Mouse (Mus musculus) erythroid progenitor cell, adult 5-6 weeks (primary cell): ENCODE results near the gene Fam129b. TPM values are rescaled to one million over a fixed set of nuclear protein-coding genes. Genes with fewer than 3 reads are reported as not detected.

ENCODE experiments used
- ATAC-seq: replicated peaks from 2 replicates; pipeline ENCODE4 v1.8.0; 2016; ENCODE audit warnings: moderate number of reproducible peaks, mild to moderate bottlenecking, moderate TSS enrichment, inconsistent platforms; ENCODE audit not compliant: poor library complexity, low FRiP score, severe bottlenecking
- total RNA-seq, 2 experiments: library from RNA; stranded (forward) in 1 of 2; stranded (reverse) in 1 of 2; fragments of 150-400 nt in 1 of 2; fragments of 186-747, 209-891 nt in 1 of 2; gene quantifications; 2 replicates each; pipeline versions ENCODE4 v1.2.3 to v1.2.4; 2015 to 2017; ENCODE audit warnings: low replicate concordance in 2 of 2

Fam129b gene
- total RNA-seq, 2 experiments from 2014 or later: 8.8 to 11.5 TPM

DNA sequence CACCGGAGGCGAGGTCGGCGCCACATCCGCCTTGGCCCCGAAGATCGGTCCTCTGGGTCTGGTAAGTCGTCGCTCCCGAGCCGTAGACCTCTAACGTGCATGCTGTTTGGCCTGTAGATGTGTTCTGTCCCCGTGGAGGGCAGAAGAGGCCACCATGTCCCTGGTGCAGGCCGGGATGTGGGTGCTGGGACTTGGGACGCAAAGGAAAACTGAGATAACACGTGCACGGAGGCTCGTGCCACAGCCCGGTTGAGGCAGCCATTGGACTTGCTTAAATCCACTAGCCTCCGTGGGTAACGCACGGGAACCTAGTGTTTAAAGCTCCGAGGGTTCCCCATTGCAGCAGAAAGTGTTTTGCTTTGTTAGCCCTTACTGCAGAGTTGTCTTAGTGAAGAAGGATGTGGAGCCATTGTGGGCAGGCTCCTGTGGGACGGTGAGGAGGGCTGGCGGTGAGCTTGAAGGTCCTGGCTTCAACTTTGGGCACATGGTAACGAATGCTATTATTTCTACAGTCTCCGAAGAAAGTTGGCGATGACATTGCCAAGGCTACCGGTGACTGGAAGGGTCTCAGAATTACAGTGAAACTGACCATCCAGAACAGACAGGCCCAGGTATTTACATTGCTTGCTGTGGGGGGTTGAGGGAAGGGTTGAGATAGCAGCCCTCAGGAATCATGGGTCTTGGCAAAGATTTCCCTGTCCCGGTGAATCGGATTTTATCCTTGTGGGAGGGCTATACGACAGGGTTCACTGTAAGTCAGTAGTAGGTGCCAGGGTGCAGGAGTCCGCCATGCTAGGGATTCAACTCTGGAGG, 86.4 kb downstream of the Fam129b start:
- no peak for ATAC-seq

GRCm38 (mm10) chr2:32962875-32963220, 86.9 kb downstream of the Fam129b start:
- ATAC-seq: no peak

- ATAC-seq: no peak
Observed at GRCm38 (mm10) chr2:32963544-32963943, 87.6 kb downstream of the Fam129b start.

GRCm38 (mm10) chr2:32963981-32964380, 88.1 kb downstream of the Fam129b start:
- no peak for ATAC-seq

GRCm38 (mm10) chr2:32964659-32965457, 88.9 kb downstream of the Fam129b start:
- no peak for ATAC-seq

GRCm38 (mm10) chr2:32965511-32966183, 89.7 kb downstream of the Fam129b start:
- no peak for ATAC-seq

DNA sequence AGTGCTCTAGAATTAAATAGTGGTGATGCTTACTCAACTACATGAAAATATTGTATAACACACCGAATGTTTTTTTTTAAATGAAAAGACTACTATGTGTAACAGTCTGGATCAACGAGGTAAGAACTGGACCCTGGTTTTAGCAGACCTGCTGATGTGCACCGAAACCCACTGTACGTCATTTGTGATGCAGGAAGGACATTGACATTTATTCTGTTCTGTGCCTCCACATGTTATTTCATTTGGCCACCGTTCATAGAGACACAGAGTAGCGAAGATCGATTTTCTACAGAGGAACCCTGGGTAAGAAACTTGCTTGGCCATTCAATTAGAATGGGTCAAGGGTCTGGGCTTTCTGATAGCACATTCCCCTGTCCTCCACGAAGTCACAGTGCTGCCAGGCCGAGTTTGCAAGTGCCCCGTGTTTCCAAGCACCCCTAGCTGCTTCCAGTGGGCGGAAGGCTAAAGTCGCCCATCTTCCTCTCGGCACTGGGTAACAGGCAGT, 90.3 kb downstream of the Fam129b start:
- no peak for ATAC-seq

GRCm38 (mm10) chr2:32966689-32967631, 91.0 kb downstream of the Fam129b start:
- peak; percentile 82 for ATAC-seq

GRCm38 (mm10) chr2:32968024-32968614, 92.2 kb downstream of the Fam129b start:
- ATAC-seq: no peak

- no peak for ATAC-seq
Observed at GRCm38 (mm10) chr2:32969326-32969725, 93.4 kb downstream of the Fam129b start.

DNA sequence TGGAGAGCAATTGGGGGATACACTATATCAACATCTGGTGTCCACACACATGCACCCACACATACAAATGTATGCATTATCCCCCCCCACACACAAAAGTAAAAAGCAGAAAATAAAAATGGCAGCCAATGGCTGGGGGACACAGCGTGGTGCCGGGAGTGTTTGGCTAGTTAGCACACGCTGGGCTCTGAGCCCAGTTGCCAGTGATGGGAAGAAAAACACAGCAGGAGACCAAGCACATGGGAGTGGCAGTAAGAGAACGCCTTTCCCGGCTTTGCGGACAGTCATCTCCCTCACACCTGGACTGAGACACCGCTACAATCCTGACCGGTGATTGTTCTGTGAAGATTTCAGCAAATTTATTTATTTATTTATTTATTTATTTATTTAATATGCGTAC, 95.3 kb downstream of the Fam129b start:
- ATAC-seq: no peak

GRCm38 (mm10) chr2:32974216-32974615, 98.3 kb downstream of the Fam129b start:
- ATAC-seq: no peak

Other genes starting within 250 kb of the Fam129b start
- gene Eng, start 229.5 kb upstream of the Fam129b start, total RNA-seq (2015; ENCODE audit: low replicate concordance): 5.4 and 15.5 TPM in 2 replicates
- 0.64 and 1.4 TPM in 2 replicates for gene Eng, start 229.5 kb upstream of the Fam129b start, total RNA-seq (2017; ENCODE audit: low replicate concordance)
- not detected in 2 replicates for gene Fpgs, start 172.0 kb upstream of the Fam129b start, total RNA-seq (2015; ENCODE audit: low replicate concordance)
- 1.5 and 3.7 TPM in 2 replicates for gene Fpgs, start 172.0 kb upstream of the Fam129b start, total RNA-seq (2017; ENCODE audit: low replicate concordance)
- 17.2 and 33.9 TPM in 2 replicates for gene Cdk9, start 163.0 kb upstream of the Fam129b start, total RNA-seq (2015; ENCODE audit: low replicate concordance)
- 26.2 and 29.3 TPM in 2 replicates for gene Cdk9, start 163.0 kb upstream of the Fam129b start, total RNA-seq (2017; ENCODE audit: low replicate concordance)
- gene Sh2d3c, start 155.1 kb upstream of the Fam129b start, total RNA-seq (2015; ENCODE audit: low replicate concordance): 8.6 and 10.5 TPM in 2 replicates
- gene Sh2d3c, start 155.1 kb upstream of the Fam129b start, total RNA-seq (2017; ENCODE audit: low replicate concordance): 1.5 and 3.3 TPM in 2 replicates
- gene 6330409D20Rik, start 135.1 kb upstream of the Fam129b start, total RNA-seq (2015; ENCODE audit: low replicate concordance): not detected in 2 replicates
- gene 6330409D20Rik, start 135.1 kb upstream of the Fam129b start, total RNA-seq (2017; ENCODE audit: low replicate concordance): not detected in 2 replicates
- 2.9 and 4.2 TPM in 2 replicates for gene Tor2a, start 118.9 kb upstream of the Fam129b start, total RNA-seq (2015; ENCODE audit: low replicate concordance)
- gene Tor2a, start 118.9 kb upstream of the Fam129b start, total RNA-seq (2017; ENCODE audit: low replicate concordance): 0.91 and 4.5 TPM in 2 replicates
- 1.3 TPM in 1 of 2 replicates, not detected in the other for gene Ttc16, start 100.5 kb upstream of the Fam129b start, total RNA-seq (2015; ENCODE audit: low replicate concordance)
- not detected in 2 replicates for gene Ttc16, start 100.5 kb upstream of the Fam129b start, total RNA-seq (2017; ENCODE audit: low replicate concordance)
- 2.2 TPM in 1 of 2 replicates, not detected in the other for gene Ptrh1, start 100.3 kb upstream of the Fam129b start, total RNA-seq (2015; ENCODE audit: low replicate concordance)
- gene Ptrh1, start 100.3 kb upstream of the Fam129b start, total RNA-seq (2017; ENCODE audit: low replicate concordance): 11.3 TPM in 1 of 2 replicates, not detected in the other
- not detected in 2 replicates for gene Cfap157, start 91.7 kb upstream of the Fam129b start, total RNA-seq (2015; ENCODE audit: low replicate concordance)
- gene Cfap157, start 91.7 kb upstream of the Fam129b start, total RNA-seq (2017; ENCODE audit: low replicate concordance): not detected in 2 replicates
- gene Stxbp1, start 28.9 kb upstream of the Fam129b start, total RNA-seq (2015; ENCODE audit: low replicate concordance): 0.84 and 1.4 TPM in 2 replicates
- gene Stxbp1, start 28.9 kb upstream of the Fam129b start, total RNA-seq (2017; ENCODE audit: low replicate concordance): 0.61 and 4.0 TPM in 2 replicates
- gene Rpl12, start 85.4 kb downstream of the Fam129b start, total RNA-seq (2015; ENCODE audit: low replicate concordance): 414 and 420 TPM in 2 replicates
- gene Rpl12, start 85.4 kb downstream of the Fam129b start, total RNA-seq (2017; ENCODE audit: low replicate concordance): 266 and 285 TPM in 2 replicates
- 3.8 TPM in 1 of 2 replicates, not detected in the other for gene Lrsam1, start 85.5 kb downstream of the Fam129b start, total RNA-seq (2015; ENCODE audit: low replicate concordance)
- gene Lrsam1, start 85.5 kb downstream of the Fam129b start, total RNA-seq (2017; ENCODE audit: low replicate concordance): 0.30 and 1.0 TPM in 2 replicates
- 1.3 and 2.2 TPM in 2 replicates for gene Slc2a8, start 106.0 kb downstream of the Fam129b start, total RNA-seq (2015; ENCODE audit: low replicate concordance)
- 1.0 and 2.0 TPM in 2 replicates for gene Slc2a8, start 106.0 kb downstream of the Fam129b start, total RNA-seq (2017; ENCODE audit: low replicate concordance)